Mouse (Mus musculus) megakaryocyte, embryonic 14.5 days (primary cell): ENCODE results near the gene Rtn4ip1.

ENCODE experiments used
- FLI1 ChIP-seq: IDR thresholded peaks from 2 replicates; pipeline ENCODE4 v1.6.1; 2012; ENCODE audit warnings: low read length, inconsistent platforms, mixed read lengths
- GATA1 ChIP-seq: IDR thresholded peaks from 3 replicates; pipeline ENCODE4 v1.6.1; 2012; ENCODE audit warnings: mixed read lengths, low read length, inconsistent platforms, borderline replicate concordance

GRCm38 (mm10) chr10:43927736-43928135 is 26.1 kb downstream of the Rtn4ip1 start:
- TF ChIP-seq GATA1 = no peak
- no peak for TF ChIP-seq FLI1
